Mouse (Mus musculus) adrenal gland (tissue): ENCODE measurements at regions not wholly inside any gene's neighbourhood (a gene's known extent, or its start where the extent isn't known, plus 50 kb on each side); places are given as distances from the start of the nearest gene placed in this dataset.
"Not testable (repeated sequence)": the region's sequence is repeated elsewhere in the genome, so short reads cannot be mapped to it uniquely, and the experiment has no call there.

ENCODE experiments used
- intact Hi-C: fragments of 180-260 bp; cut with DNase I; formaldehyde crosslinking; loops from one replicate; pipeline ENCODE4 v1.15.1; 2025

DNA sequence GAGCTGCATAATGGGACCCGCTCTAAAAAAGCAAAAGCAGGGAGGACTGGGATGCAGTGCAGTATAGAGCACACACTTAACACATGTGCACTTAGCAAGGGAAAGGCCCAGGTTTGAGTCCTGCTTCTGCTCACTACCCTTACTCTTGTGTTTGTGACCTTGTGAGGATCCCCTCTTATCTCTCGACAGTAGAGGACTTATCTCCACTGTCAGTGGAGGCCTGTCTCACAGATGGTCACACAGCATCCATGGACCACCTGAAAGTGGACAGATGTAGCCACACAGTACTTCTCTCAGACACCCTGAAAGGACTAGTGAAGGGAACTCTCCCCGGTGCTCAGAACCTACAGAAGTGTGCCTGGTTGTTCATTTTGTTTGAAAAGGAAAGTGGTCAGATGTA is 128.5 kb upstream of the Max start:
- intact Hi-C loops: no loop called here

DNA sequence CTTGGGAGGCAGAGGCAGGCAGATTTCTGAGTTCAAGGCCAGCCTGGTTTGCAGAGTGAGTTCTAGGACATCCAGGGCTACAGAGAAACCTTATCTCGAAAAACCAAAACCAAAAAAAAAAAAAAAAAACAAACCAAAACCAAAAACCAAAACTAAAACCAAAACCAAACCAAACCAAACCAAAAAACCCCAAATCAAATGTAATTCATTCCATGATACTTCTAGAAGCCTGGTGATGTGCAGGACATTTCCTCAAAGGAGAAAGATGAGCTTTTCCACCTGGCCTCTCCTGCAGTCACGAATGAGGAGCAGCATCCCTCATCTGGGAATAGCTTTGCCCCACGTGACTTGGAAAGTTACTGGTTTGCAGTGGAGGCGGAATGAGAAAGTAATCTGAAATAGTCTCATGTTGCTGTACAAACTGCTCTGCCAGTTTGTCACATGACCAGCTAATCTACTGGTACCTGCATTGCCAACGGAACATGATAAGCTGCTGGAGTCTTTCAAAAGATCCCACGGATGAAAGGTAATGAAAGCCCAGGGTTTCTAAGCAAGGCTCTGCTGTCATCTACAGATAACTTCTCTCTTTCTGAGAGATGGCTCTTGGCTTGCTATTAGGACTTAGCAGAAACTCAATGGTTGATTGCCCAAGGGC is 127.8 kb upstream of the Max start:
- intact Hi-C loops: no loop called here

DNA sequence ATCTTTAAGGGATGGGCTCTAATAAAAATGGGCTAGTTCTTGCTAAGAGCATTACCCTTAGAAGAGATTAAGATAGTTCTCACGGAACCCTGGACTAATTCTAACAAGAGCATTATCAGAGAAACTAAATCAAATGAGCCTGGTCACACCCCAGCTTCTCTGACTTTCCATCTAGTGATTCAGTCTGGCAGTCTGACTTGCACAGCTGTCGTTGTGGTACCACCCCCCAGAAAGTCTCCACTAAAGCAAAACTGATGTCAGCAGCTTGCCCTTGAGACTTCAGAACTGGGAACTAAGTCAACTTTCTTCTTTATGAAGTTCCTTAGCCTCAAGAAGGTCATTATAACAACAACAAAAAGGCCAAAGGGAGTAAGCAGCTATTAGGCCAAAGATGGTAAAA is 126.5 kb upstream of the Max start:
- intact Hi-C loops: no loop called here

DNA sequence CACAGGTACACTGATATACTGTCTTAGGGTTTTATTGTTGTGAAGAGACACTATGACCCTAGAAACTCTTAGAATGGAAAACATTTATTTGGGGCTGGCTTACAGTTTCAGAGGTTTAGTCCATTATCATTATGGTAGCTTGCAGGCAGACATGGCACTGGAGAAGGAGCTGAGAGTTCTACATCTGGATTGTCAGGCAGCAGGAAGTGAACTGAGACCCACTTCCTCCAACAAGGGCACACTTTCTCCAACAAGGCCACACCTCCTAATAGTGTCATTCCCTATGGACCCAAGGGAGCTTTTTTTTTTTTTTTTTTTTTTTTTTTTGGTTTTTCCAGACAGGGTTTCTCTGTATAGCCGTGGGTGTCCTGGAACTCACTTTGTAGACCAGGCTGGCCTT is 124.9 kb upstream of the Max start:
- intact Hi-C loops: not testable (repeated sequence)

DNA sequence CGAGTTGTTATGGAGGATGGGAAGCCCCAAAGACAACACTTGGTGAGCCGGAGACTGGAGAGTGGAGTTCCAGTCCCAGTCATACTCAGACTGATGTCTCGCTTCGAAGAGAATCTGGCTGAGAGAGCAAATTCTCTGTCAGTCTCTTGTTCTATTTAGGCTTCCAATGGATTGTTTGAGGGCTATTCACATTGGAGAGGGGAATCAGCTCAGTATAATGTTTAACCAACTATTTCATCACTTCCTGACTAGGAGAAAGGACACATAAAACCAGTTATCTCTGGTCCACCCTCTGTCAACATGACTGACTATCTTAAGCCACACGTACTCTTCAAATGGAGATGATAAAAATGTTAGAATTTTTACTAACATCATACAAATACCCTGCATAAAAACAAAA is 123.9 kb upstream of the Max start:
- intact Hi-C loops: no loop called here

DNA sequence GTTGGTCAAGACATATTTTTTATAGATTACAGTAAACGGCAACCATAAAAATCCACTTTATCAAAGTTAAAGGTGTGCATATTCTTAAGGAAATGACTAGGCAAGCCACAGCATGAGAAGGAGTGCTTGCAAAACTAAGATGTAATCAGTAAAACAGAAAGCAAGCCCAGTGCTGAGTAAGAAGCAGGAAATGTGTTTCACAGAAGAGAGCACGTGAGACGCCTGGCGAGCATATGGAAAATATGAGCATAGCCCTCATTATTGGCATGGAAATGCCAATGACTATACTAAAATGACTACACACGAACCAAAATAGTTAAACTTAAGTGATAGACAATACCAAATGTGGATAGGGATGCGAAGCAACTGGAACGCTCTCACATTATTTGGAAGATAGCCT is 123.2 kb upstream of the Max start:
- intact Hi-C loops: no loop called here

DNA sequence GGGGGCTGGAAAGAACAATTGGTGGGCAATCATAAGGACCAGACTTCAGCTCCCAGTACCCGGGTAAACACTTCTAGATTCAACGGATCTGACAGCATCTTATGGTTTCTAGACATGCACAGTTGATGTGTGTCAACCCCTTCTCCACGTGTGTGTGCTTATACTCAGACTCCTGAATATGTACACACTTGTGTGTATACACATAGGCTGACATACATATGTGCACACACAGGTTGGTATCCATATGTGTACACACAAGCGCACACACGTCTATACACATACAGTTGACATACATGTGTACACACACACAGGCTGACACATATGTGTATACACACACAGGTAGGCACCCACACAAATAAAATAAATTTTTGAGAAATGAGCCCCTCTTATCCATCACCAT is 122.7 kb upstream of the Max start:
- intact Hi-C loops: no loop called here

DNA sequence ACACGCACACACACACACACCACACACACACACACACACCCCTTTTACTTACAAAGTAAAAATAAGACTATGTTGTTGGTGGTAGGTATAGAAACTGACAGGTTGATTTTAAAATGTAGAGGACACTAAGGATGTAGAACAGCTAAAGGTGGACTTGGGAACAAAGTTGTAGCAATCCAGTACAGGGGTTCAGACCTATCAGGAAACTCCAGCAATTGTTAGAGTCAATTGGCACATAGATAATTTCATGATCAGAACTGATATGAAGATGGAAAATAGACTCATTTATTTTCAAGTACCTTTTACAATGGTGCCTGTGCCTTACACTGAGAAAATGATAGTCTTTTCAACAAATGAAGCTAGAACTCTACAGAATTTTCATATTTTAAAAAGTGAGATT is 122.3 kb upstream of the Max start:
- intact Hi-C loops: no loop called here

DNA sequence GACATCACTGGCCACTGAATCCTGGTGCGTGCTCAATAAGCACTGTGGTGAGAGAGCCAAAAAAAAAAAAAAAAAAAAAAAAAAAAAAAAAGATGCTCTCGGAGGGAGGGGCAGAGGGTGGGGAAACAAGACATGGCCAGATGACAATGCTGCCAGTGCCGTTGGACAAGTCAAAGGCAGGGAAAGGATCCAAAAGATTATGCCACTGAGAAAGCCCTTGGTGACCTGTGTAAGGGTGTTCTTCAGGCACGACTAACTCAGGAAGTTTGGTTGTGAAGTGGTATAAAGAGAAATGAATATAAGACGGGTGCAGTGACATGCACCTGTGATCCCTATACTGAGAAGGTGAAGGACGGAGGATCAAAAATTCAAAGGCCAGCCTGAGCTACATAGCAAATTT is 121.8 kb upstream of the Max start:
- intact Hi-C loops: no loop called here

DNA sequence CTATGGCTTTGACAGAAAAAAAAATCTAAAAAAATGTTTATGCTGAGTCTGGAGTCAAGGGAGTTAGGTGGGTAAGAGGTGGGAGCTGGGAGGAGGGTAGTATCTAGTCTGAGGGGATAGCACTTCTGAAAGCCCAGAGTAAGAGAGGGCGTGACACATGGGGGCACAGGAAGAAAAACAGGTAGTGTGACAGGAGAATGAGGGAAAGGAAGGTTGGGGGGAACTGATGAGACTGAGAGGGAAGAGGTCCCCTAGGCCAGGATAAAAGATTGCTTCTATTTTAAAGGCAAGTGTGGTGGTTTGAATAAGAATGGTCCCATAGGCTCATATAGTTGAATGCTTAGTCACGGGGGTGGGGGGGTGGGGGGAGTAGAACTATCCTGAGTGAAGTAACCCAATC is 119.8 kb upstream of the Max start:
- intact Hi-C loops: no loop called here

DNA sequence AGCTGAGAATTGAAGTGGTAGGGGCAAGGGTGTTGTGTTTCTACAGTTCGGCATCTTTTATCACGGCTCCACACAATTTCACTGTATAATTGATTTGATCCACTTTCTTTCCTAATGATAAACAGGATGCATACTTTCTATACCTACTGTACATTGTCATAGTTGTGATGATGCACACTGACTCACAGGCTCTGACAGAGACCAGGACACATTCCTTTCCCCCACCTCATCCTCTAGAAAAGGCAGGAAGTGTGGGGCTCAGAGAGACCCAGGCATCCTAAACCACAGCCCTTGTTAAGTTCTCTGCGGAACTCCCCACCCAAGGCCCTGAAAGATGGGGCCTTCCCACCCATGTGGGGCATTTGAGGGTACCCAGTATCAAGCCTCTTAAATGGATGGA is 117.5 kb upstream of the Max start:
- intact Hi-C loops: no loop called here

DNA sequence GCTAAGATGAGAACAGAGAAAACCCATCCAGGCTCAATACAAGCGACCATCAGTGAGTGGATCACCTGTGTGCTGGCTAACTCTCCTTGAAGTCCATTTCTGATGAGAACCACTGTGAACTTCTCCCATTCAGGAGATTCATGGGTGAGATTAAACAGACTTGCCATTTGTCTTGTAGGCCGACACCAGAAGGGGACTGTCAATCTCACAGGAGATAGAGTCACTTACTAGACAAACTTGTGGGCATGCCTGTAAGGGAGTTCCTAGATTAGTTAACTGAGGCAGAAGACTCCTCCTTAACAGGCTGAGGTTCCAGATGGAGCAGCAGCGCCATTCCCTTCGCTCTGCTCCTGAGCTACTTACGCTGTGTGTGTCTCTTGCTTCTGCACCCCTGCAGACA is 114.7 kb upstream of the Max start:
- intact Hi-C loops: no loop called here

DNA sequence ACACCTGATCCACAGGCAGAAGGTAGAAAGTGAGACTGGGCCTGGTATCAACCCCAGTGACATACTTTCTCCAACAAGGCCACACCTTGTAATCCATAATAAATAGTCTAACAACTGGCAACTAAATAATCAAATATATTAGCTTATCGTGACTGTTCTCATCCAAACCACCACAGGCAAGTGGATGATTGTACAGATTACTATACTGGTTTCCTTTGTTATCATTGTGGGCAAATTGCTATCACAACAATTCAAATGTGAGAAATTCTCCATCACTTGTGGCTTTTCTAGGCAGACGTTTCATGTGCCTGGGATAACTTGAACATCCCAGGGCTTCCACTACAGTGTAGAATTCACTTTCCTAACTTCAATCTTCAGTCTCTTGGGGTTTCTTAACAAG is 112.6 kb upstream of the Max start:
- intact Hi-C loops: no loop called here

DNA sequence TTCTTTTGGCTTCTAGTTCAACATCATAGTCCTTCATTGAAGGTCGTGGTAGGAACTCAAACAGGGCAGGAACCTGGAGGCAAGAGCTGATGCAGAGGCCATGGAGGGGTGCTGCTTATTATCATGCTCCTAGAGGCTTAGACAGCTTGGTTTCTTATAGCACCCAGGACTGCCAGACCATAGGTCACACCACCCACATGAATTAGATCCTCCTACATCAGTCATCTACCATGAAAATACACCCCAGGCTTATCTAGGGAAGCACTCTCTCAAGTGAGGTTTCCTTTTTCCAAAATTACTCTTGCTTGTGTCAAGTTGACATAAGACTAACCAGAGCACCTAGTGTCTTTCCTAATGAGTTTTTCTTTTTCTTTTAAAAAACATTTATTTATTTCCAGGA is 109.7 kb upstream of the Max start:
- intact Hi-C loops: no loop called here

DNA sequence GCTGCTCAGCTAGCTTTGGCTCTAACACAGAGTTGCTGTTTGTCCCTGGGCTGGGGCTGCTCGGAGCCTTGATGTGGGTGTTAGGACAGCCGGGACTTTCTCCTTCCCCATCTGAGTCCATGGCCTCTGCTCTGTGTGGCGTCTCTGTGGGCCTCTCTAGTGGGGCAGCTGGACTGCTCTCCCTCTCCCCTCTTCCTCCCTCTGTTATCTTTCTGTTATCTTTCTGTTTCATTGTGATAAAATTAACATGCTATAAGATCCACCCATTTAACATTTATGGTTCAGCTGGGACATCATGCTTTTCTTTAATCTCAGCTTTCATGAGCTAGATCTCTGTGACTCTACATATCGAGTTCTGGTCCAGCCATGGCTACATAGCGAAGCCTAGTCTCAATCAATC is 105.9 kb upstream of the Max start:
- intact Hi-C loops: no loop called here

DNA sequence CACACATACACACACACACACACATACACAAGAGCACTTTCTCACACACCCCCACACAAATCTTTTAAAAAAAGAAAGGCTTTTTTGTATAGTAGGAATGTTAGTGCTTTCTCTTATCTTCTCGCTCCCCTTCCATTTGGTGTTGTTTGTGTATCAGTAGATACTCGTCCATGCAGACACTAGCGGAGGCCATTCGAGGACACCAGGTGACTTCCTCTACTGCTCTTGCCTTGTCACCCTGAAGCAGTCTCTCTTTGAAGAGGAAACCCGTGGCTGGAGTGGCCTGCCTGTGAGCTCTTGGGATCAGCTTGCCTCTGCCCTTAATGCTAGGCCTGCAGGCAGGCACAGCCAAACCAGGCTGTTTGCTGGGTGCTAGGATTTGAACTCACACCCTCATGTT is 105.1 kb upstream of the Max start:
- intact Hi-C loops: no loop called here

DNA sequence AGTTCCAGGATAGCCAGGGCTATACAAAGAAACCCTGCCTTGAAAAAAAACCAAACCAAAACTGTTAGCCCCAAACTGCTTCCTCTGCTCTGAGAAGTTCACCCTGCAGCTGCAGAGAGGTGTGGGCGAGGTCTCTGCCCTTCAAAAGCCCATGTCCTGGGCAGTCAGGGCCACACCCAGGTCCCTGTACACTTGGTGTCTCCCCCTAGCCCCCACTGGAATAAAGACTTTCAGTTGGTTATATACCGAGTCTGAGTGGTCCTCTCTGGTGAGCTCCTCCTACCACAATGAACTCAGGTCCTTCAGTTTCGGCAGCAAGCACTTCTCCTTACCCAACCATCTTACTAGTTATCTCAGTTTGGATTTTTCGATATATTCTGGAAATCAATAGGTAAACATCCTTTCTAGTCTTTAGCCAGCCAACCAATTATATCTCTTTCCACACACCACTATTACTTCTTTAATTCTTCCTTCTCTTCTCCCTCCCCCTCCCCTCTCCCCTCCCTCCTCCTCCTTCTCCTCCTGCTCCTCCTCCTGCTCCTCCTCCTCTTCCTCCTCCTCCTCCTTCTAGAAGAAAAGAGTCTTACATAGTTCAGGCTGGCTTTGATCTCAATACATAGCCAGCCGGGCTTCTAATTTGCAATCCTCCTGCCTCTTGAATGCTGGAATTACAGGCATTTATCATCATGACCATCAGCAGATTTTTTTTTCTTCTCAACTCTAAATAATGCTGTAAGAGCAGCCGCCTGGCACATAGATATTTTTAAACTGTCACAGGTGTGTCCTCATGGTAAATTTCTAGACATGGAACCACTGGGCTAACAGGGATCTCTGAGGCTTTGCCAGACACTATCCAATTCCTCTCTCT is 103.9 kb upstream of the Max start:
- intact Hi-C loops: no loop called here

DNA sequence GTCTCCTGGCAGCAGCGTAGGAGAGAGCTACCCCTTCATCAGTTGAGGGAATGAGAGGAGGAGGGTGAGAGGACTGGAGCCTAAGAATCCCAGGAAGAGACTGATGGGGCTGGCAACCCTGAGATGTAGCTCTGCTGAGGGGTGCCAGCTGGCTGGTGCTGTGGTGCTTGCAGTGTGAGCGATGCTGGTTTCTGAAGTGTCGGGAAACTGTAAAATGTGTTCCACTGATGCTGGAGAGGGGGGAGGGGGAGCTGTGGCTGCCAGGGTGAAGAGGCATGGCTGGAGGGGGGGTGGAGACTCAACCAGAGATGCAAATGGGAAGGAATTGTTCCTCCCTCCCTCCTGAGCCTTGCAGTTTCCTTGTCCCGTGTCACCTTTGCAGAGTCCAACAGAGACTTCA is 102.0 kb upstream of the Max start:
- intact Hi-C loops: no loop called here

DNA sequence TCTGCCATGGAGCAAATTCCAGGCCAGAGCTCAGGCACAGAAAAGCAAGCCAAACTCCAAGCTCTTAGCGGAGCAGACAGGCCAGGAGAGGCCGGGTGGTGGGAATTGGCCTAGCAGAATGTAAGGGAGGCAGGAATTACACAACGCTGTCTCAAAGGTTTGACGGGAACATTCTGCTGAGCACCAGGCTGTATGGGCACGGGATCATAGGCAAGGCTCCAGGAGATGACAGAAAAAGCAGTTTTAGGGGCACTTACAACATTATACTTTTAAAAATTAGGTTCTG is 99.5 kb upstream of the Max start:
- intact Hi-C loops: no loop called here

DNA sequence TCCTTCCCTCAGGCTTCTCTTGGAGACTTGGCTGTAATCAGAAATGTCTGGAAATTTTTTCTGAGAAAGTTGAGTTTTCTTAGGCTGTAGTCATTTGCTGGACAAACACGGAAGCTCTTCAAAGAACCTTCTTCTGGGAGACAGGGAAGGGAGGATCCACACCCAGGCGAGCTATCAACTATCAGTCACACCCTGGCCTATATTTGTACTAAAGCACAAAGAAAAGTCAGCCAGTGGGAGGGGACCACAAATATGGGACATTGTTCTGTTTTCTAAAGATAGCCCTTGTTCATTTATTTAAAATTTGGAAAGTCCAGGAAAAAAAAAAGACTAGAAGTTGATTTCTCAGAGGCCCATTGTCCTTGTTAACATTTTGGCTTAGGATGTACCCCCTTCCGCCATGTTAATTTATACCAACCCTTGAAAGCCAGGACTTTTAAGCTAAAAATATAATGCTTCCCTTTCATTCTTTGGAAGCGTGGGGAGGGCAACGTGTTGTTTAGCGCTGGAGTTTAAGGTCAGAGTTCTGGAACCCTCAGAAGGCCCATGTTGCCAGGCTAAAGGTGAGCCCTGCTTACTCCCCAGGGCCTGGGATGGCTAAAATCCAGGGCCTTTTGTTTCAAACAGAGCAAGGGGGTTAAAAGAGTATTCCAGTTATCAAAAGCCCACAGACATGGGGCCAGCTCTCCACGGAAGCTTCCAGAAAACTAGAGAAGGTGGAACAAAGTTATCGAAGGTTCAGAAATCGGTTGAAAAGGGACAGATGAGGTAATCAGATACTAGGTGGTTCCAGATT is 99.0 kb upstream of the Max start:
- intact Hi-C loops: no loop called here

DNA sequence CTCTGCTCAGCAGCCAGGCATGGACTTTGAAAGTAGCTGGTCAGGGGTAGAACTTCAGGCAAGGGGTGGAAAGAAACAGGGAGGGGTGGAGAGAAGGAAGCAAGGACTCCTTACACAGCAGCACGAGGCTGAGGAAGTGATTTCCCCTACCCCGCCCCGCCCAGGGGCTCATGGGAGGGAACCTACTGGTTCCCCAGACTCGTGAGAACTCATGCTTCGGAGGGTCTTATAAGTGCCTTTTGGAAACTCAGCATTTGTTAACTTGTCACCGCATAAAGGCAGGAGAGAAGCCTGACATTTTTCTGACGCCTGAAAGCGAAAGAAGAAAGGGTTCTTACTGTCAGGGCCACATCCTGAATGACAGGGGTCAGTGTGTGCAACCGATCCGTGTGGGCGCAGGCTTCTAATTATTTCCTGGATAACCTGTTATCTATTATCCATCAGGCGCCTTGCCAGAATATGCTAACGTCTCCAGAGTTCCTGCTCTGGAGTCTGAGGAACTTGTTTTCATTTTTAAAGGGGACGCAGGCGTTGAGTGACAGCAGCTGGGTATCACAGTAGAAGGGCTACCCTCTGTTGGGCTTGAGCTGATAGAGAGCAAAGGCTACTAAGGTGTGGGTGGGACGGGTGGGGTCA is 98.2 kb upstream of the Max start:
- intact Hi-C loops: no loop called here

DNA sequence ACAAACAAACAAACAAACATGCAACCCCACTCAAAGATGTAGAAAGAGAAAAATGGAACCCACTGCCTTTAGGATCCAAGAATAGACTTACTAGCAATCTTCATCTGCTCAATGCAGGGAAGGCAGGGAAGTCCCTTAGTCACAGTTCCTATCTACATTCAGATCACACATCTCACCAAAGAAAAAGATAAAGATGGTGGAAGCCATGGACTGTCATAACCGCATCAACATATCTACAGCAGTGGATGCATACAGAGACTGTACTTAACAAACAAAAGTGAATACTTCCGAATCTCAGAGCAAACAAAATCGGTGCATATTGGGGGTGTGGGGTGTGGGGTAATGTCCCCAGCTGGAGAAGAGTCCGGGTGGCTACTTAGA is 97.7 kb upstream of the Max start:
- intact Hi-C loops: no loop called here
